Mouse (Mus musculus) thymus, postnatal 14 days (tissue): ENCODE data around the gene Lrrc32.
A peak's percentile ranks its signal among the peaks of the same experiment; 100 is the strongest.

Experiments used
- DNase-seq: peaks from one replicate; pipeline ENCODE4 v3.0.0; 2021

Gene Lrrc32

GRCm38 (mm10) chr7:98489623-98490084 is 571 bp downstream of the Lrrc32 start:
- DNase-seq, result peak; percentile 79

GRCm38 (mm10) chr7:98490328-98490727 is 1.2 kb downstream of the Lrrc32 start:
- DNase-seq, result no peak

GRCm38 (mm10) chr7:98490911-98491310 is 1.8 kb downstream of the Lrrc32 start:
- DNase-seq, result no peak

GRCm38 (mm10) chr7:98491451-98492200 is 2.5 kb downstream of the Lrrc32 start:
- no peak for DNase-seq

DNA sequence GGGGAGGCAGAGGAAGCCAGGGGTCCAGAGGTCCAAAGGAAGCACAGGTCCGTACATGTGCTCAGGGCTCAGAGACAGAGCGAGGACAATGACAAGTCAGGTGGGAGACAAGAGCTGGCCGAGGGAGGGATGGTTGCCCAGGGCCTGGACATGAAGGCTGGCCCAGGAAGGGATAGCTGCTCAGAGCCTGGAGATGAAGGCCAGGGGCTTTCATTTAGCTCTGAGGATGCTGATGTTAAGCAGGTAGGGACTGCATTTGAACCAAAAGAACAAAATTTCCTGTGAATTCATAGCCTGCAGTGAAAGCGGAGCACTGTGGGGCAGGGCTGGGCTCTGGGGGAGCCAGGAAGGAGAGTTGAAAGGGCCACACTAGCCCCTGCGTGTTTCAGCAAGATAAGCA is 3.2 kb downstream of the Lrrc32 start:
- DNase-seq, result no peak

DNA sequence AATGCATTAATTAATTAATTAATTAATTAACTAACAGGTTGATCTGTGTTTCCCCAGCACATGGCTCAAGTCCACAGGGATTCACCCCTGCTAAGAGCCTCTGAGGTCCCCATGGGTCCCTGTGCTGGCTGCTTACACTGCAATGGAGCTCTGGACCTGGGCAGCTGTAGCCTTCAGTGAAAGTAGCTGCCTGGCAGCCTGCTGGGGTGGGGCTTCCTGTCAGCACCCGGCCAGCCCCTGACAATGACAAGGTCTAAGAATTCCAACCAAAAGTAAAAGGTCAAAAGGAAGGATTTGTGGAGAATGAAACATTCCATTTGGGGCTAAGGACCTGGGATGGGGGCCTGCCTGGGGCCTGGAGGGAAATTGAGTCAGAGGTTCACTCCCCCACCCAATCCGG is 4.2 kb downstream of the Lrrc32 start:
- no peak for DNase-seq

GRCm38 (mm10) chr7:98493901-98494480 is 4.9 kb downstream of the Lrrc32 start:
- DNase-seq, result no peak

DNA sequence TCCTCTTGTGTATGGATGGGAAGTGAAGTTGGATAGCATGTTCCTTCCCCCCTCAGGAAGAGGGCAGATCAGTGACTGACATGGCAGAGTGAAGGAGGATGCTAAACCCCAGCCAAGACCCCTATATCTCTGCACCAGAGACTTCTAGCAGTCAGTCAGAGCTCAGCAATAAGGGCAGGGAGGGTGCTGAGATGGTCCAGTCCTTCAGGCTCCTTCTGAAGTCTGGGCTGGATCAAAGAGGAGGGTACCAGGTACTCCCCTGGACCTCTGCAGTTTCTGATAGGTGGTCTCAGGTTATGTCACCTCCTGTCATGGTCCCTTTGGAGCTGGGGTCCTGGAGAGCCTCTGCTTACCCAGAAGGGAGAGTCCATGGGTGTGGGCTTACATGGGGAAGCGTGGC is 6.5 kb downstream of the Lrrc32 start:
- no peak for DNase-seq

- no peak for DNase-seq
Observed at GRCm38 (mm10) chr7:98497451-98497850, 8.4 kb downstream of the Lrrc32 start.

DNA sequence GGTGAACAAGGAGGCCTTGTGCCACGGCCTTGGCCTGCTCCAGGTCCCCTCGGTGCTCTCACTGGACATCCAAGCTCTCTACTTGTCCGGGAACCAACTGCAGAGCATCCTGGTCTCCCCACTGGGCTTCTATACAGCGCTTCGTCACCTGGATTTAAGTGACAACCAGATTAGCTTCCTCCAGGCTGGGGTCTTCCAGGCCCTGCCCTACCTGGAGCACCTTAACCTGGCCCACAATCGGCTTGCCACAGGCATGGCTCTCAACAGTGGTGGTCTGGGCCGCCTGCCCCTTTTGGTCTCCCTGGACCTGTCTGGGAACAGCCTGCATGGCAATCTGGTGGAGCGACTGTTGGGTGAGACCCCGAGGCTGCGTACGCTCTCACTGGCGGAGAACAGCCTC is 9.0 kb downstream of the Lrrc32 start:
- DNase-seq, result no peak

DNA sequence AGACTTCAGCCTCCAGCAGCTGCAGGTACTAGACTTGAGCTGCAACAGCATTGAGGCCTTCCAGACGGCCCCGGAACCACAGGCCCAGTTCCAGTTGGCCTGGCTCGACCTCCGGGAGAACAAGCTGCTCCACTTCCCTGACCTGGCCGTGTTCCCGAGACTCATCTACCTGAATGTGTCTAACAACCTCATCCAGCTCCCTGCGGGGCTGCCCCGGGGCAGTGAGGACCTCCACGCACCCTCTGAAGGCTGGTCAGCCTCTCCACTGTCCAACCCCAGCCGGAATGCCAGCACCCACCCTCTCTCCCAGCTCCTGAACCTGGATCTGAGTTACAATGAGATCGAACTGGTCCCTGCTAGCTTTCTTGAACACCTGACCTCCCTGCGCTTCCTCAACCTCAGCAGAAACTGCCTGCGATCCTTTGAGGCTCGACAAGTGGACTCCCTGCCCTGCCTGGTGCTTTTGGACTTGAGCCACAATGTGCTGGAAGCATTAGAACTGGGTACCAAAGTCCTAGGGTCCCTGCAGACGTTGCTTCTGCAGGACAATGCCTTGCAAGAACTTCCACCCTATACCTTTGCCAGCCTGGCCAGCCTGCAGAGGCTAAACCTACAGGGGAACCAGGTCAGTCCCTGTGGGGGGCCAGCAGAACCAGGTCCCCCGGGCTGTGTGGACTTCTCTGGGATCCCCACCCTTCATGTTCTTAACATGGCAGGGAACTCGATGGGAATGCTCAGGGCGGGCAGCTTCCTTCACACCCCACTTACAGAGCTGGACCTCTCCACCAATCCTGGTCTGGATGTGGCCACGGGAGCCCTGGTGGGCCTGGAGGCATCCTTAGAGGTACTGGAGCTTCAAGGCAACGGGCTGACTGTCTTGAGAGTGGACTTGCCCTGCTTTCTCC is 9.8 kb downstream of the Lrrc32 start:
- DNase-seq, result no peak

GRCm38 (mm10) chr7:98499561-98500292 is 10.6 kb downstream of the Lrrc32 start:
- DNase-seq, result no peak

DNA sequence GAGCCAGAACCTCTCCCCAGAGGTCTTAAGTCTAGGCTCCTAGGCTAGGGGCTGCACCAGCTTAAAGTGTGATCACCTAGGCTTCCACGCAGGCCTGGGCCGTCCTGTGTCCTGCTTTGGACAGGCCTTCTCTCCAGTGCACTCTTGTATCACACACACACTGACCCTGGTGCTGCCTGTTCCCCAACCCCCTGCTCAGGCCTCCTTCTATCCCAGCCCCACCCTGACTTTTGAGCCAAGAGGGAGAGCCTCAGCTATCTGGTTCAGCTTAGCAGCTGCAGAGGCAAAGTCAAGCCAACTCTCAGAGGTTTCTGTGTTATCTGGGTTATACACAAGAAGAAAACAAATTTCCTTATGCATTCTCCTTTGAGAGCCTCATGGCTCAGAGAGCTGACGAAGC is 11.4 kb downstream of the Lrrc32 start:
- no peak for DNase-seq

DNA sequence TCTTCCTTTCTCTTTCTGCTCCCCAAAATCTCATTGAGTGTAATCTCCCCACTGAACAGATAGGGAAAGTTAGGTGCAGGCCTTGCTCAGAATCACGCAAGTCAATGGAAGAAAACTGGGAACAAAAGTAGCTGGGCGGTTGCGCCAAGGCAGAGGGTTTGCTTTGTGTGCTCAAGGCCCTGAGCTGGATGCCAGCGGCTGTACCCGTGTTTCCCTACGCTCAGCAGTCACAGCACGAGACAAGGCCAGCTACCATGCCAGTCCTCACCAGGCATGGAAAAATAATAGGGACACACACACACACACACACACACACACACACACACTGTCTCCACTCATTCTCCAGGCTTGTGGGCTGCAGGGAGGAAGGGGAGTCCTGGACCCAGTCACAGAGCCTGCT is 12.0 kb downstream of the Lrrc32 start:
- DNase-seq, result no peak

DNA sequence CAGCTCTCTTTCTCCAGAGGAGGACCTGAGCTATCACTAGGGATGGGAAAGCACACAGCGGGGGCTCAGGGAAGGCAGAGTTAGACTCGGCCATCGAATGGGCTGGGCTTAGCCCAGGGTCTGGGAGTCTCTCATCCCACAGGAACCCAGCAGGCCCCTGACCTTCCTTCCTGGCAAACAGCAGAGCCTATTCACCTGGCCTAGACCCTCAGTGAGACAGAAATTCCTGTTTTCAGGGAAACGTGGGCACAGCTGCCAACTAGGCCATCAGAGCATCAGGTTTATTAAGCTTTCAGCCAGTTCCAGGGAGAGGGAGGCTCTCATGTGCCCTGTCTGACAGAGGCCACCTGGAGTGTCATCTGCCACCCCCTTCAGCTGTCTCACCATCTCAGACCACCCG is 13.8 kb downstream of the Lrrc32 start:
- DNase-seq, result no peak

GRCm38 (mm10) chr7:98503951-98504647 is 15.0 kb downstream of the Lrrc32 start:
- DNase-seq, result no peak

GRCm38 (mm10) chr7:98504726-98505314 is 15.7 kb downstream of the Lrrc32 start:
- no peak for DNase-seq

DNA sequence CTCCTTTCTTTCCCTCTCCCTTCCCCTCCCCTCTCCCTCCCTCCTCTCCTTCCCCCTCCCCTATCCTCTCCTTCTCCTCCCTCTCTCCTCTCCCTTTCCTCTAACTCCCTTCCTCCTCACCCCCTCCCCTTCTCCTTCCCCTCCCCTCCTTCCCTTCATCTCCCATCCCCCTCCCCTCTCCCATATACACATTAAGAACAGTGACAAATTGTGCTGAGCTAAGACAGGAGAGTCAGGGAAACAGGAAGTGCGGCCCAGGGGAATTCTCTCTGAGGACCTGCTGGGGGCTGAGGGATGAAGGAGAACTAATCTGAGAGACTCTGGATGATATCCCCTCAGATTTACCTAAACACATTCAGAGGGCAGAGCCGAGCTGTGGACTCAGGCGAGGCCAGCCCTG is 16.6 kb downstream of the Lrrc32 start:
- no peak for DNase-seq

- DNase-seq, result no peak
Observed at GRCm38 (mm10) chr7:98510961-98511958, 22.2 kb downstream of the Lrrc32 start.

DNA sequence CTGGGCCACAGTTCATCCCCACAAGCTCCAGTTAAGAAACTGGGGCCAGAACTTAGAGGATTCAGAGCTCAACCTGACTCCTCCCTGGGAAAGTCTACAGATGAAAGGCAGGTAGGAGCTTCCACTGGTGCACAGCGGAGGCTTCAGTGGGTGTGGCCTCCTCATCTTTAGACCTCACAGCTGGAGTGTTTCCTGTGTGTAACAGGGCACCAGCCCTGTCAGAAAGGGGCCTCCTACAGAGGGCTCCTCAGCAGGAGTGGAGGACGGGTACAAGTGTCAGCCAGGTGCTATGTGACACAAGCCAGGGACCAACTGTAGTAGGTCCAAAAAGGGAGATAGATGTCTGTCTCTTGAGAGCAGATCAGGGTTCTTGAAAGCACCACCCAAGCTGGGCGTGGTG is 24.2 kb downstream of the Lrrc32 start:
- peak; percentile 84 for DNase-seq

- peak; percentile 49 for DNase-seq
Observed at GRCm38 (mm10) chr7:98522576-98522975, 33.5 kb downstream of the Lrrc32 start.
